Mouse (Mus musculus) heart, adult 2 months (tissue): ENCODE data around the gene Trp73.

Source experiments
- CTCF ChIP-seq: fragments of 200-600 bp; IDR thresholded peaks from 2 replicates; pipeline ENCODE4 v1.8.1; 2022; ENCODE audit warnings: antibody characterized with exemption, mild to moderate bottlenecking, moderate library complexity
- POLR2A ChIP-seq: fragments of 200-500 bp; IDR thresholded peaks from 2 replicates; pipeline ENCODE4 v1.6.1; 2011; ENCODE audit warnings: mild to moderate bottlenecking, low read depth, low read length, control low read depth; ENCODE audit not compliant: insufficient read depth

DNA sequence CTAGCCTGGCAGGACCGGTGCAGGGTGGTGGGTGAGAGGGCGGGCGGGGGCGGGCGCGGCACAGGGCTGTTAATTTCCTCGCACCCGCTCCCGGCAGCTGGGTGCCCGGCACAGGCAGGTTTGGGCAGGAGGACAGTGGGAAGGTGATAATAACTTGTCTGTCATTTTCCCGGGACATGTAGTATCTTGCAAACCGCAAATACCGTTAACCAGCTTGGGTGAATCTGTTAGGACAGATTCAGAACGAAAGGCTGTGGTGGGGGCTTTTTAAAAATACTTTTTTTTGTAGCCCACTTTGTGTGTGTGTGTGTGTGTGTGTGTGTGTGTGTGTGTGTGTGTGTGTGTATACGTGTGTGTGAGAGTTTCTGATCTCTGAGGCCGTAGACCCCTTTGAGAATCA lies 68.1 kb downstream of the Trp73 start:
- TF ChIP-seq CTCF (no peak), POLR2A (no peak)
